Mouse (Mus musculus) pancreas, adult 10 weeks (tissue): ENCODE results near the gene Pdcd7. TPM values are rescaled to one million over a fixed set of nuclear protein-coding genes. Genes with fewer than 3 reads are reported as not detected.

Source experiments
- polyA plus RNA-seq: library from polyadenylated mRNA; stranded (reverse); fragments of 350-450 nt; fragmentation: Illumina TruSeq; extraction: RNeasy Lipid Tissue Mini Kit (QIAGEN cat#74804); gene quantifications from one replicate; pipeline ENCODE4 v1.2.3, GENCODE M21; 2015; ENCODE audit warnings: low read depth, low replicate concordance; ENCODE audit not compliant: insufficient read depth

Gene Pdcd7
- polyA plus RNA-seq = 3.5 TPM

GRCm38 (mm10) chr9:65345854-65346475 is at the start of gene Pdcd7:
Gene Pdcd7, plus strand, starts transcription at chr9:65346104.

GRCm38 (mm10) chr9:65360641-65361448 is 14.9 kb downstream of the Pdcd7 start, which contains the start of gene Ubap1l:
Gene Ubap1l, plus strand, starts transcription at chr9:65361041.

GRCm38 (mm10) chr9:65391613-65391964 is 45.7 kb downstream of the Pdcd7 start, which contains the start of gene Kbtbd13:
Gene Kbtbd13, minus strand, starts transcription at chr9:65391652.

GRCm38 (mm10) chr9:65398279-65398678 is 52.4 kb downstream of the Pdcd7 start, which contains the start of gene Rasl12:
Gene Rasl12, plus strand, starts transcription at chr9:65398506.

Other genes starting within 250 kb of the Pdcd7 start
- 0.94 TPM for gene Igdcc4, start 244.6 kb upstream of the Pdcd7 start, polyA plus RNA-seq
- not detected for gene Igdcc3, start 204.9 kb upstream of the Pdcd7 start, polyA plus RNA-seq
- gene Parp16, start 150.8 kb upstream of the Pdcd7 start, polyA plus RNA-seq = 10.2 TPM
- 5.6 TPM for gene Cilp, start 80.9 kb upstream of the Pdcd7 start, polyA plus RNA-seq
- gene Clpx, start 51.8 kb upstream of the Pdcd7 start, polyA plus RNA-seq = 8.9 TPM
- not detected for gene Ubap1l, start 14.9 kb downstream of the Pdcd7 start, polyA plus RNA-seq
- gene Kbtbd13, start 45.5 kb downstream of the Pdcd7 start, polyA plus RNA-seq = not detected
- gene Rasl12, start 52.4 kb downstream of the Pdcd7 start, polyA plus RNA-seq = 6.2 TPM
- gene Slc51b, start 76.9 kb downstream of the Pdcd7 start, polyA plus RNA-seq = not detected
- 5.0 TPM for gene Mtfmt, start 89.7 kb downstream of the Pdcd7 start, polyA plus RNA-seq
- gene Spg21, start 114.8 kb downstream of the Pdcd7 start, polyA plus RNA-seq = 5.7 TPM
- gene Ankdd1a, start 174.1 kb downstream of the Pdcd7 start, polyA plus RNA-seq = not detected
- gene Plekho2, start 233.9 kb downstream of the Pdcd7 start, polyA plus RNA-seq = 5.2 TPM
- not detected for gene Pif1, start 241.1 kb downstream of the Pdcd7 start, polyA plus RNA-seq